Mouse (Mus musculus) bone marrow, adult 2 months (tissue): ENCODE measurements around the gene Rtkn.

Source experiments
- CTCF ChIP-seq: fragments of 200-500 bp; IDR thresholded peaks from 2 replicates; pipeline ENCODE4 v1.5.1; 2011; ENCODE audit warnings: low read length, control low read depth; ENCODE audit not compliant: control insufficient read depth, insufficient read depth
- POLR2A ChIP-seq: fragments of 200-500 bp; IDR thresholded peaks from 2 replicates; pipeline ENCODE4 v1.6.1; 2011; ENCODE audit warnings: low read depth, mild to moderate bottlenecking, control low read depth, low read length, borderline replicate concordance; ENCODE audit not compliant: control insufficient read depth

GRCm38 (mm10) chr6:83166243-83166630 lies 31.0 kb downstream of the Rtkn start:
- TF ChIP-seq CTCF (no peak), POLR2A (no peak)
